Mouse (Mus musculus) c-Kit-positive CD71-negative TER-119-negative erythroid progenitor cells, embryonic 14.5 days (primary cell): Measurements from ENCODE around the gene Tnnt1.

Source experiments
- DNase-seq: peaks from one replicate; pipeline ENCODE4 v3.0.0-alpha.2; 2013; ENCODE audit warnings: low read depth

The Tnnt1 gene

DNA sequence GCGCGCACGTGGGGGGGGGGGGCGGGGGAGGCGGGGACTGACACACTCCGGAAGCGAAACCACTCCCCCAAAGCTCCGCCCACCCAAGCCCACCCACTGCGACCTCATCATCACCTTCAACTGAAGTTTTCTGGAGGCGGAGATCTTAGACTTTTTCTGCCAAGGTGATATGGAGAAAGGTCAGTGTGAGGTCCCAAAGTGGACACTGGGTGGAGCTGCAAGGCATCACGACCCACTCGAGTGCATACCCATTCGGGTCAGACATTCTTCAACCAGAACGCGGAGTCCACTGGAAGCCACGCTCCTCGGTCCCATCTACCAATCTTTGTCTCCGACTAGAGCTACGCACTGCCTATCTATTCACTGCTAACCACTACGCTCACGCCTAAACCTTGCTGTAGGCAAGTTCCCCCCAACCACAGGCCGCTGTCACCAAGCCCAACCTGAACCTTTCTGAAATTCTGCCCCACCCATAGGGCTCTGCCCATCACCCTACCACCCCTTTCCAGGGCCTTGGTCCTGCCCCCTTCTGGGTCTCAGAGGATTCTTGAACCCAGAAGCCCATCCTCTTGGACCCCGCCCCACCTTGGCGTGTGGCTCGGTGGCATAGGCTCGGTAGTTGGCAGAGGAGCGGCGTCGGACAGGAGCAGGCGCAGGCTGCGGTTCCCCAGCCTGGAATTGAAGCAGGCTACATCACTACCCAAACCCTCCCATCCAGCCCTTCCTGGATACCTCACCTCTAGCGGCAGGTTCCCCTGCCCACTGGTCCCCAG is 5.2 kb upstream of the Tnnt1 start:
- DNase-seq, result no peak

DNA sequence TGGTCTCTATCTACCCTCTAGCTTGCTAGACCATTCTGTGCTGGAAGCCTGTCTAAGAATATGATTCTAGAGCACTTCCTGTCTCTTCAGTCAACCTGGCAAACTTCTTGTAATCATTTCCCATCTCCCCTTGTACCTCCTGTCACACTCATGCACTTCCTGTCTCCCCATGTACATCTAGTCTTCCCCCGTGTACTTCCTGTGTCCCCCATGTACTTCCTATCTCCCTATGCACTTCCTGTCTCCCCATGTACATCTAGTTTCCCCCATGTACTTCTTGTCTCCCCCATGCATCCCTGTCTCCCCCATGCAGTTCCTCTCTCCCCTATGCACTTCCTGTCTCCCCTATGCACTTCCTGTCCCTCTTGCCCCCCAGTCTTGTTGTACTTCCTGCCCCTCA is 2.3 kb upstream of the Tnnt1 start:
- DNase-seq, result no peak

DNA sequence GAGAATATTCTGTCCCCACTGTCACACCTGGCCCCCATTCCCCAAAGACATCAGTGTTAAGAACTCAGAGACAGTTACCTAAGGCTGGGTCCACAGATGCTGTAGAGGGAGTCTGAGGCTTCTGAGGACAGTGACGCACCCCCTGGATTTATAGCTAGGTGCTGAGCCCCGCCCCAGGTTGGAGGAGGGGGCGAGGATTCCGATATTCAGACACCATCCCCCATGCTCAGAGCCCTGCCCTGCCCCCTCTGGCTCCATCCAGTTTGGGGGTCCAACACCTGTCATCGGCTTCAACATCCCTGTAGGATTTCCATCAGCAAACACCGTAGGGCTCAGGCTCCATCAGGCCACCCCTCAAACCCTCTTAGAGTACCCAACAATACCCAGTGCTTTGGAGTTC is 329 bp downstream of the Tnnt1 start:
- DNase-seq, result no peak

DNA sequence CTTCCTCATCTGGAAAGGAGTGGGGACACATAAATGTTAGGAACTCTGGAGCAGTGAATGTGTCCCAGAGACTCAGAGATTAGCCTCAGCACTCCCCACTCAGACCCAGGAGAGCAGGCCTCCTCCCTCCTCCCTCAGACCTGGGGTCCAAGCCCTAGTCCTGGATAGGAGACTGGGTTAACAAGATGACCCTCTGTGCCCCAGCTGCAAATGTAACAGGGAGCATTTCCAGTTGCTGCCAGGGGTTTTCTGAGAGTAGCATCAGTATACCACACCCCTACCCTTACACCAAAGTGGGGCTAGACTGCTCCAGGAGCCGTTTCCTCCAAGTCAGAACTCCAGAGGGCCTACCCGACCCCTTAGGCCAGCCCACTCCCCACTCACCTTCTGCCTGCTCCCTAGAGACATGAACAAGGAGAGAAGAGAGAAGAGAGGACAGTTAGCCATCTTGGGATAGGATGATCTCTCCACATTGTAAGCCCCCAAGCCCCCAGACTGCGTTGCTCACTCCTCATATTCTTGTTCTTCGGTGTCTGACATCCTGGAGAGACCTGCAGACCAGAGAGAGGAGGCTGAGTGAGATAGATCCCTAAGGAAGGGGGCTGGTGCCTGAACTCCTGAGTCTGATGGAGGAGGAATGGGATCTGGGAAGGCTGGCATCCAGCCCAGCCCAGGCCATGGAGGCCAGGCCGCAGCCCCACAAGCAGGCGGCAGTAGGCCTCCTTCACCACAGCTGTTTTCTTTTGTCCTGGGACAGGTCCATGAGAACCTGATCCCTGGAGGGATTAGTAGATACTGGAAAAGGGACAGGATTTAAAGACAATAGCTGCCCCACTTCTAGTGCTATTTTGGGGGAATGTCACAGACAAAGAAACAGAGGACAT is 2.1 kb downstream of the Tnnt1 start:
- no peak for DNase-seq

DNA sequence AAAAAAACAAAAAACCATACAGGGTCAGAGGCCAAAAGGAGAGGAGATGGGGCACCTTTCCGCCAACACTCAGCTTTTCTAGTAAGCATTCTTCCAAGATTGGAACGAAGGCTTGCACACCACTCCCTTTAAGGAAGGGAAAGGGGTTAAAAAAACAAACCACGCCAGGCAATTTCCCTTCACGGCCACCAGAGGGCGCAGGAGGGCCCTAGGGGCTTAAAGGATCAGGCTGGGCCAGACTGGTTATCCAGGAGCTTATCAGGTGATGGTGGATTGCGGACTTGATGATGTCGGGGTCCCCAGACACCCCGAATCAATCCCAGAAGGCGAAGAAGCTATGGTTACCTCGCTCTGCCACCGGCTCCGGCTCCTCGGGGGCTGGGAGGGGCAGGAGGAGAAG is 2.9 kb downstream of the Tnnt1 start:
- no peak for DNase-seq

DNA sequence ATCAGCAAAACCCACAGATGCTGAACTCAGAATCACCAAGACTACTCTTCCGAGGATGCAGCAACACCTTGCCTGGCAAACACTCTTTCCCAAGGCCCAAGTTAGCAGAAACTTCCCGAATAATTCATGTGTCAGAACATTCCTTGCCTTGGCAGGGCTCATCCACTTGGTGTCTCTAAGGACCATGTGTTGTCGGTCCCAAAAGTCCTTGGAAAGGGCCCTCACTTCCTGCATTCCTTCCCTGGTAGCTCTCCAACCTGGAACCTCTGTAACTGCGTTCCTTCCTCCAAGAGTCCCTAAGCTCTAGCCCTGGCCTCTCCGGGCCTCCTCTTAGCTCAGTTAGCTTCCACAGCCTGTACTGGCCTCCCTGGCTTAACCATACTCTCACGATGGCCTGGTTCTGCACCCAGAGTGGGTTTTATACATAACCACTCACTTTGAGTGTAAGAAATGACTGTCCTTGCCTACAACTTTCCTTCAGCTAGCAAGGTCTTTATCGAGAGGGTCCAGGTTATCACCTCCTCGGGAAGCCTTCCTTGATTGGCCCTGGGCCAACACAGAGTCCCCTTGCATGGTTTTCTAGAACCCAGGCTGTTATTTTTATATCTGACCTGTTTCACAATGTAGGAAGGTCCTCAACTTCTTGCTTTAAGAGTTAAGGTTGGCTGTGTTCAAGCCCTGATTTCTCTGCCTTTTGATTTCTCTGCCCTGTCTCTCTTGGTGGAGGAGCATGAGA is 4.5 kb downstream of the Tnnt1 start:
- DNase-seq, result no peak

DNA sequence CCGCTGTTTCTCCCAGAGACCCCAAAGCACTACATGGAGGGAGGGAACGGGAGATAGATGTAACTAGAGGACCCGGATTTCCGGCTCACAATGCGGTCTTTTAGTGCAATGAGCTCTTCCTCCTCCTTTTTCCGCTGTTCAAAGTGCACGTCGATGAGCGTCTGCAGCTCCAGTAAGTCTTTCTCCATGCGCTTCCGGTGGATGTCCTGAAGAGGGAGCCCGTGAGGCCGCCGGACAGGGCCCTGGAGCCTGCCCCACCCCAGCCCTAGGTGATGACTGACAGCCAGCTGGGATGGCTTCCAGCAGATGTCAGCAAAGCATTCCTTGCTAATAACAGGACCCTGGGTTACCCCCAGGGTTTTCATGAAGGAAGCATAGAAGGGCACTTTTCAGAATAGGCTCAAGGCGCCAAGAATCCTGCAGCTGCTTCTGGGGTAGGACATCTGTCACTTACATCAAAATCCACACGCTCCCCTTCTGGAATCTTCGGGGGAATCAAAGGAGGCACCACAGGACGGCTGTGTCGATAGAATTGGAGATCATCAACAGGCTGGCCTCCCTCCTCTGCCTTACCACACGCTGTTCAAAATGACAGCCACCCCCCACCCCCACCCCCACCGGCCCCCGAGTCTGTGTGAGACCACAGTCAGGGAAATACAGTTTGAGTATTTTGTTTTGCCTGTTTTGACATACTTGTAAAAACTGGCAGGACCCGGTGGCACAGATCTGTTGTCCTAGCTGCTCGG is 6.1 kb downstream of the Tnnt1 start:
- DNase-seq, result no peak

DNA sequence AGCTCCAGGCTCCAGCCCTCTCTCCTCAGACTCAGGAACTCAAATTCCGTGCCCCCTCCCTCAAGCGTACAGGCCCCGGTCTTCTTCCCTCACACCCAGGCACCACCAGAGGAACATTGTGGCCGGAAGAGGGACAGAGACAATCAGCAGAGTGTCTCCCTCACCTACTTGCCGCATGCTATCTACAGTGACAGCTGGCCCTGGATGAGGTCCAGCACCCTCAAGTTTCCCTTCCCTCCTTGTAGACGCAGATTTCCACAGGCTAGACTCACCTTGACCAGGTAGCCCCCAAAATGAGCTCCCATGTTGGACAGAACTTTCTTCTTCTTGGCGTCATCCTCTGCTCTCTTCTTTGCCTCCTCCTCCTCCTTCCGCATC is 7.5 kb downstream of the Tnnt1 start:
- DNase-seq, result no peak

DNA sequence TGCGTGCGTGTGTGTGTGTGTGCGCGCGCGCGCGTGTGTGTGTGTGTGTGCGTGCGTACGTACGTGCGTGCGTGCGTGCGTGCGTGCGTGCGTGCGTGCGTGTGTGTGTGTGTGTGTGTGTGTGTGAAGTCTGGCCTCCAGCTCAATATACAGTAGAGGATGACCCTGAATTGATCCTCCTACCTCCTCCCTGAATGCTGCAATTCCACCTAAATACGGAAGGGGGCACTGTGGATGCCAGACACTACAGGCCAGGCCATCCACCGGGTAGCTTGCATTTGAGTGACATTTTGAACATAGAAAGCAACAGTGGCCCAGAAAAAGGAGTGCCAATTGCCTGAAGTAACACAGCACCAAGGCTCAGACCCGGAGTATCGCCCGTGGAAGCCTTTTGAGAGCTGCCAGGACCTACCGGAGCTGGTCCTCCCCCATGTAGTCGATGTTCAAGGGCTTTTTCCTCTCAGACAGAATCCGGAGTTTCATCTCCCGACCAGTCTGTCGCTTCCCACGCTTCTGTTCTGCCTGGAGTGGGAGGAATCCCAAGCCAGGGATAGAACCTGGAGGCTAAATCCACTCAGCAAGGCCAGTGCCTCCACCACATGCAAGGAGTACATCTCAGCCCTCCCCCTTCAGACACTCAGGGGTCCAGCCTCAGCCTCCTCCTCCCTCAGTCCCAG is 8.0 kb downstream of the Tnnt1 start:
- no peak for DNase-seq

DNA sequence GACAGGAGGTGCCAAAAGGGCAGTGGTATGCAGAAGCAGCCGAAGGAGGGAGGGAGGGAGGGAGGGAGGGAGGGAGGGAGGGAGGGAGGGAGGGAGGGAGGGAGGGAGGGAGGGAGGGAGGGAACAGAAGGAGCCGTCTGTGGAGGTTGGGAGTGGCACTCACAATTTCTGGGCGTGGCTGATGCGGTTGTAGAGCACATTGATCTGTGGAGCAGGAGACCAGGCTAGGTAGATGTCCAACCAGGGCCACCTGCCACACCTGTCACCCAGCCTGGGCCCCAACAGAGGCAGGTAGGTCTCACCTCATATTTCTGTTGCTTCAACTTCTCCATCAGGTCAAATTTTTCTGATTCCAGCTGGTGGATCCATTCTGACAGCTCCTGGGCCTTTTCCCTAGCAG is 9.0 kb downstream of the Tnnt1 start:
- DNase-seq, result no peak

DNA sequence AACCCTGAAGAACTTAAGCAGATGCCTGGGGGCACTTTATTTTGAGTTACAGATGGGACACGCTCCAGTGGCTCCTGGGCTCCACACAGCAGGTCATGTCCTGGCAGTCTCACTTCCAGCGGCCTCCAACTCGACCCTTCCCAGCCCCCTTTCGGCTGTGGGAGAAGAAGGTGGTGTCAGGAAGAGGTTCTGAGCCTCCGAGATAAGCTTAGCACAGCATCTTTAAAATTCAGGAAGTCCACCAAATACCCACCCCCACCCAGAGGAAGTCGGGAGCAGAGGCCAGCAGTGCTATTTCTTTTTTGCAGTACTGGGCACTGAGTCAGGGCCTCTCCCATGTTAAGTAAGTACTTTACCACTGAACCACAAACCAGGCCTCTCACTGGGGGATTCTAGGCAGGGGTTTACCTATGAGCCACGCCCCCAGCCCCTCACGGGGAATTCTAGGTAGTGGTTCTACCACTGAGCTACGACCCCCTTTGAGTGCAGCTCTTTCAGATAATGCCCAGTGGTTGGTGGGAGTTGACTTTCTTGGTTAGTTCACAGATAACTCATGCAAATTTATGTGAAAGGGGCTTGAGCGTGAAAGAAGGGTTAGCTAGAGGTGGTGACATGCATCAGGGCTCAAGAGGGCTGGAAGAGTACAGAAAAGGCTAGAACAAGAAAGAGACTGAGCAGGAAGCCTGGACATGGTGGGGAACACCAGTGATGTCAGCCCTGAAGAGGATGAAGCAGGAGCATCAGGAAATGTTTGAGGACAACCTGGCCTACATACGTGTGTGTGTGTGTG is 11.3 kb downstream of the Tnnt1 start:
- no peak for DNase-seq

DNA sequence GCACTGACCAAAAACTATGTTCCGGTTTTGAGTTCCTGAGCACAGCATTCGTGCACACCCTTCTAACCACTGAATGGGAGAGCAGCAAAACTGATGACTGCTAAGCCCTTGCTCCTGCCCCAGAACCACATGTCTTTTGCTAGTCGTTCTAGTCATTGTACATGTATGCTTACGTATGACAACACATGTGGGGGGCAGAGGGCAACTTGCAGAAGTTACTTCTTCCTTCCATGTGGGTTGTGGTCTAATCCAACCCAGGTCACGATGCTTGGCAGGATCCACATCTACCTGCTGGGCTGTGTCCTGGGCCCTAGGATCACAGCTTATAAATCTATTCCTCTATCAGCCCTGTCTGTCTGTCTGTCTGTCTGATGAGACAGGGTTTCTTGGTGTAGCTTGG is 12.3 kb downstream of the Tnnt1 start:
- no peak for DNase-seq

DNA sequence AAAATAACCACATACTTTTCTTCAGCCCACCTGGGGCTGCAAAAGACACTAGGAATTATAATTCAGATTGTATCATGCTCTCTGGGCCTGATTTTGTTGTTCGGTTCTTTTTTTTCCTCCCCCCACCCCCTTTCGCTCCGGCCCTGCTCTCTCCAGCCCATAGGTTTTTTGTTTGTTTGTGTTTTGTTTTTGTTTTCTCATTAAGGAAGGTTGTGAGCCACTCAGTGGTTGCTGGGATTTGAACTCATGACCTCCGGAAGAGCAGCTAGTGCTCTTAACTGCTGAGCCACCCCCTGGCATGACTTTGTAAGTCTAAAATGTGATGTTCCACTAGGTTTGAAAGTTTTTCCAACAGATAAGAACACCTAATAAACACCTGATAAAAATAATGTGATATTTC is 13.1 kb downstream of the Tnnt1 start:
- DNase-seq, result no peak

DNA sequence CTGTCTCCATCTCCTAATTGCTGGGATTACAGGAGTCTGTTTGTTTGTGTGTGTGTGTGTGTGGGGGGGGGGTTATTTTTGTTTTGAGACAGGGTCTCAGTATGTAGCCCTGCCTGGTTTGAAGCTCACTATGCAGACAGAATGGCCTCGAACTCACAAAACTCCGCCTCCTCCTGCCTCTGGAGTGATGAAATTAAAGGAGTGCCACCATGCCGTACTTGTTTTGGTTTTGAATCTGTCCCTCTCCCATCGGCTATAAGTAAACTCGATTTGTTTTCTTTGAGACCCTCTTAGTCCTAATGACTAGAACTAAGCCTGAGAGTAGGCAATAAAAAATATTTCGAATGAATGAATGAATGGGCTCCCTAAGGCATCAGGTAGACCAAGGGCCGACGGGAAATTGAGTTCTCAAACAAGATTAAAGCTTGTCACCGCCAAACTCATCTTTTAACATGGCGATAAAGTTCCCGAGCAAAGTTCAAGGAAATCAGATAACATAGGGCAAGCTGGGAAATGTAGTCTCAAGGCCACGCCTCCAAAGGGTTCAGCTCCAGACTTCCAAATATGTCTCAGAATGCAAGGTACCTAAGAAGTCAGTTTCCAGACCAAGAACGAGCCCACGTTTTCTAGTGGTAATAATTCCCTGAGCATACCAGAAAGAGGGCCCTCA is 13.6 kb downstream of the Tnnt1 start:
- DNase-seq, result no peak

DNA sequence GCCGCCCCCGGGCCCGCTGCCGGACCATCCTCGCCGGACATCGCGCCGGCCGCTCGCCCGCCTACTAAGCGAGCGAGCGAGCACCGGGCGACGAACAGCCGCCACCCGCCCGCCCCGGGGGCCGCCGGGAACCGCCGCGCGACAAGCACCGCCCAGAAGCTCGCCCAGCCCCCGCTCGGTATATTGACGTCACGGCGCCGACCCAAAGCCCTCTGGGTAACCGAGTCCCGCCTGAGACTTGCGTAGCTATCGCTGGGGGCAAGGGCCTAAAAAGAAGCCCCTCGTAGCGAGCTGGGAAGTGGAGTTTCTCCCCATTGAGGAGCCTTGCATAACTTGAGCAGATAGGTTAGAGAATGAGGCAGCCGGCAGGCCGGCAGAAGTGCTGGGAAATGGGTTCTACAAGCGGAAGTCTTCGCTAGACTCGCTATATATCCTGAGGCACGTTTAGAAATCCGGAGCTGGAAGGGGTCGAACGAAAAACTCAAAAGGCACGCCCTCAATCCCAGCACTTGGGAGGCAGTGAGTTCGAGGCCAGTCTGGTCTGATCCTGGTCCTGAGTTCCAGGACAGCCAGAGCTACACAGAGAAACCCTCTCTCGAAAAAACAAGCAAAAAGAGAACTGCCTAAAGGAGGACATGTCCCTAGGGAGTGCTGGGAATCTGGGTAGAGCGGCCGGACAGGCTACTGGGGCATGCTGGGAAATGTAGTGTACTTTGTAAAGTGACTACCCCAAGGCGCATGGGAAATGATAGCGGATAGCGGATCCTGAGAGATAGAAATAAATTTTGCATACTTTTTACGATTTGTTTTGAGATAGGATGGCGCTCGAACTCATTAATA is 14.4 kb downstream of the Tnnt1 start, which contains the start of gene Ppp1r12c:
Gene Ppp1r12c (minus strand): TSS at position 123 of the 840 bp plus-strand sequence.
- DNase-seq, result peak; percentile 80

DNA sequence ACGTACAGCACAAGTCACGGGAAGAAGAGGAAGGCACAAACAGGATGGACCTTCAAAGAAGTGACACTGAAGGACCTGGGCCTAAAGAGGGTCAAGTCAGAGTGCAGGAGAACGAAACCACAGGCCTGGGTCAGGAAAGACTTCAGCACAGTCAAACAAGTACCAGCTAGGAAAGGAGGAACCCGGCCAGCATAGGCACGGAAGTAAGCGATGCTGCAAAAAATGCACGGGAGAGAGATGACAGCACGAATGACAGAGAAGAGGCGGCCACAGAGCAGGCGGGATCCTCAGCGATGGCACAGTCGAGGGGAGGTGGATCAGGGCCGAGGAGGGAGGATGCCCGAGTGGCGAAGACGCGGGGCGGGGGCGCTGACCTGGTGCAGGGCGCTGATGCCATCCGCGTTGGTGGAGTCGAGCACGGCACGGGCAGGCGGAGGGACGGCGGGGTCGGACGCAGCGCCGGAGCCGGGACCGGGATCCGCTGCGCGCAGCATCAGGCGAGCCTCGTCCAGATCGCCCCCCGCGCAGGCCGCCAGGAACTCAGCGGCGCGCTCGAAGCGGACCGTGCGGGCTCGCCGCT is 15.2 kb downstream of the Tnnt1 start:
- DNase-seq, result no peak

DNA sequence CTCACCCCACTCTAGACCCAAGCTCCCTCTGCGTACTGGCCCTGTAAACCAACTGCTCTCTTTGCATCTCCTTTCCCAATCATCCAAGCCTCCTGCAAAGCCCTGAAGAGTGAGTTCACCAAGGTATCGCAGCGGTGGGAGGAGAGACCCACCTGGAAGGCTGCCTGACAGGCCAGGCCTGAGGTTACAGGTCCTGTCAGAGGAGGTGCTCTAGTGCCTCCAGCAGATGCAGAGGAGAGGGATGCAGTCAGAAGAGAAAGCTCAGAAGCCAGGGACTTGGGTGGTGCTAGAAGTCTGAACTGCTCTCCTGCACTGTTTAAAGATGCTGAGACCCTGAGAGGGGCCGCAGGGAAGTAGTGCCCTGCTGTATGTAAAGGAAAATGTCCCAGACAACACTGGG is 17.1 kb downstream of the Tnnt1 start:
- no peak for DNase-seq

DNA sequence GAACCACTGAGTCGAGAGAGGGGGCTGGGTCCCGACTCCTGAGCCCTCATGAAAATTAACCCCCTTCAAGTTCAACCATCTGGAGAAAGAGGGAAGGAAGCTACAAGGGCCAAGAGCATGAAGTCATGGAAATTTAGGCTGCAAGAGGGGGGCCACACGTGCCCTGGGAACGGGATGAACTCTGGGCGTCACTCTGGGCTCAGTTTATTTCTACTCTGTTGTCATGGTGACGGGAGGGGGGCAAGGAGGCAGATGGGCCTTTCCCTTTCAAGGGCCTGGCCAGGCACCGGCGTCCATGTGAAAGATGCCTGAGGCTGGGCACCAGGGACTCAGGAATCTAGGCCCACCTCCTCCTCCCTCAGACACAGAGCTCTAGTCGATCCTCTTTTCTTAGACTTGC is 17.9 kb downstream of the Tnnt1 start:
- DNase-seq, result no peak
